16 mouse cellular contexts compared by ENCODE assay signal in the genomic region with DNA sequence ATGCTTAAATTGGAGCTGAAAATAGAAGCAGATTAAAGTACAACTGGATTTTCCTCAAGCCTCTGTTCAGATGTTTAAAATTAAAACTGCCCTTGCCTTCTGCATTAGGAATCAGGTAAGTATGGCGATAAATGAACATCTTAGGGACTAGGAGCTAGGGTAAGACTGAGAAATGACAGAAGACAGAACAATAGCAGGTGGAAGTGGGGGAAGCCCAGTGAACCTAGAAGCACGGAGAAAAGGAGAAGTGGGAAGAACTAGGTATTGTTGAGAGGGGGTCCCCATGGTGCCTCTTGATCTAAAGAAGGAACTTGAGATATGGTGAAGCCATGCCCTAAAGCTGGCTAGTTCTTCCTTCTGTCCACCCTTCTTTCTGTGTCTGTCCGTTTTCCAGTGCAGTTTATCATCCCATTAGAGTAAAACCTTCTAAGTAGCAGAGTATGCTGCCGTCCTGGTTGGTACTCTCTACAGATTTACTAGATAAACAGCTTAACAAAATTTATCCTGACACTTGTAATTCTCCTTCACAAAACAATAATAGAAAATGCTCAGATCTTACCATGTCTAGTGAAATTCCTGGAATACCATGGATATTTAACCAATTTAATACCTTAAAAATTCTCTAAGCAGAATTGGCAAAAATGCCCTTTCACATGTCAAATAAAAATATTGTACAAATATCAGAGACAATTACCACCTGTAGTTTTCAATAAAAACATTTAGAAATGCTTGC.
DNase-seq lines count a peak whose midpoint lies in the region; ATAC-seq lines count a peak whose summit lies in the region.
"Had no signal": no experiment of that assay in that cellular context is flagged by ENCODE, and none has a peak within 500 bp of the region (broad histone marks: within the 10 kb centered on the region; RNA-seq: fewer than 3 reads in every experiment).

No protein-coding gene starts in this region.

- no peak overlapping the region for H3K4me3 ChIP-seq in midbrain, embryonic 13.5 days (replicated peaks)
- H3K4me3 ChIP-seq: embryonic facial prominence, embryonic 12.5 days; forebrain, embryonic 15.5 days; heart, embryonic 13.5 days; hindbrain, embryonic 12.5 days had no signal

- peaks cover 6% of the 10 kb centered on the region for H3K4me1 ChIP-seq in midbrain, embryonic 13.5 days (replicated peaks)
- H3K4me1 ChIP-seq: embryonic facial prominence, embryonic 12.5 days; forebrain, embryonic 15.5 days; heart, embryonic 13.5 days had no signal

- H3K36me3 ChIP-seq in midbrain, embryonic 13.5 days: no peaks in the 10 kb centered on the region
- H3K36me3 ChIP-seq: embryonic facial prominence, embryonic 12.5 days; forebrain, embryonic 15.5 days; hindbrain, embryonic 12.5 days had no signal

- peaks cover 27% of the 10 kb centered on the region for H3K27me3 ChIP-seq in midbrain, embryonic 13.5 days
- H3K27me3 ChIP-seq: embryonic facial prominence, embryonic 12.5 days; forebrain, embryonic 15.5 days; heart, embryonic 13.5 days; hindbrain, embryonic 12.5 days had no signal

- no peak overlapping the region for H3K27ac ChIP-seq in midbrain, embryonic 13.5 days
- H3K27ac ChIP-seq: embryonic facial prominence, embryonic 12.5 days; forebrain, embryonic 15.5 days; heart, embryonic 13.5 days; hindbrain, embryonic 12.5 days had no signal

- peak; percentile 43 to 45 for DNase-seq in spleen, postnatal 36 days (ENCODE audit: low spot score in 2 of 2)
- no peak for DNase-seq in spleen, adult 12 weeks (ENCODE audit: low spot score)
- DNase-seq in Muller cell, postnatal 12 days (ENCODE audit: inconsistent ontology term): peak; percentile 11
- DNase-seq in layer of hippocampus, adult 8-10 months (ENCODE audit: low spot score in 2 of 2): no peak
- DNase-seq in lung, postnatal 10 days: no peak
- DNase-seq: cerebellum, adult 11 months; cerebellum, adult 8-10 months had no signal

- peak; percentile 54 for ATAC-seq in megakaryocyte progenitor cell, adult 5-6 weeks (replicated peaks; ENCODE audit: poor library complexity)
- no peak for ATAC-seq in midbrain, embryonic 13.5 days
- ATAC-seq: CD4-positive, CD25-positive, alpha-beta regulatory T cell, adult 4 months; forebrain, embryonic 15.5 days; hindbrain, embryonic 16.5 days; inflammation-experienced regulatory T-cells, adult 6 months had no signal

- WGBS in midbrain, embryonic 13.5 days: 71% methylated on average over 4 of the region's 4 CpGs

- H3K4me2 ChIP-seq in midbrain, embryonic 13.5 days (replicated peaks): no peak overlapping the region
- H3K4me2 ChIP-seq: embryonic facial prominence, embryonic 12.5 days; forebrain, embryonic 15.5 days; heart, embryonic 13.5 days; hindbrain, embryonic 12.5 days had no signal

- no peak overlapping the region for H3K9ac ChIP-seq in midbrain, embryonic 13.5 days (replicated peaks)
- H3K9ac ChIP-seq: embryonic facial prominence, embryonic 12.5 days; forebrain, embryonic 15.5 days; heart, embryonic 13.5 days; hindbrain, embryonic 12.5 days had no signal

- H3K9me3 ChIP-seq in midbrain, embryonic 13.5 days: no peaks in the 10 kb centered on the region
- H3K9me3 ChIP-seq: embryonic facial prominence, embryonic 12.5 days; forebrain, embryonic 15.5 days; heart, embryonic 13.5 days; hindbrain, embryonic 12.5 days had no signal

Comparison
In these comparisons a context has a peak if more than half of its experiments do, and no peak if none do; other contexts are left out.
1. DNase-seq: peak in spleen, postnatal 36 days (2 of 2) and Muller cell, postnatal 12 days (single experiment); none in spleen, adult 12 weeks (single experiment), layer of hippocampus, adult 8-10 months (0 of 2) and lung, postnatal 10 days (single experiment).